Mouse (Mus musculus): ENCODE measurements around the gene Adamts15.

Adamts15 gene

DNA sequence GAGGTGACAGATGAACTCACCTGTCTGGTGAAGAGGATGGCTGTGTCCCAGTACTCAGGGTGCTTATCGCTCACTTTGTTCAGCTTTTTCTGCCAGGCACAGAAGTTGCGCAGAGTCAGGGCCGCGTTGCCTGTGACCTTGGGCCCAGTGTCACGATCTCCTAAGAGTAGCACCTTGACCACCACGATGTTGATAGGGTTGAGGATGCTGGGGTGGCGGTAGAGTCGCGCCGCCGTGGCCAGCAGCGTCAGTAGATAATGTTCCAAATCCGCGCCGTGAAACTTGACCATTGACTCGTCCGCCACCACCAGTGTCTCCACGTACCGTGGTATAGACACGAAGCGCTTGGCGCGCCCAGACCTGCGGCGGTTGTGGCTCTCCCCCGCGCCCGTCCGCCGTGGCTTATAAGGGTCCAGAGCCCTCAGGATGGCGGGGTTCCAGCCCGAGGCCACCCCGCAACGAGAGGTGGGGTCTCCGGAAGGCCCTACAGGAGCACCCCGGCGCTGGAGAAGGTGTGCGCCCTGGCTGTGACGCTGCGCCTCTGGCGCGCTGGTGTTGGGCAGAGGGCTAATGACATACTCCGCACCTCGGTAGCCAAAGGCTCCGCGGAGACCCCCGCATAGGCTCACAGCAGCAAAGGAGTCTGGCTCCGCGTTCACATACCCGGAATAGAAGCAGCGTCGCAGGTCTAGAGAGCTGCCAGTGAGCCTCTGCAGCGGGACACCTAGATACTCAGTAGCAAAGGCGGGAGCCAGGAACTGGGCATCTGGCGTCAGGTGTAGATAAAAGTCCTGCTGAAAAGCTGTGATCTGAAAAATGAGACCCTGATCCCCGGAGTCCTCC is 770 bp downstream of the Adamts15 start:
- DNase-seq (ENCODE audit: low read depth) = no peak

DNA sequence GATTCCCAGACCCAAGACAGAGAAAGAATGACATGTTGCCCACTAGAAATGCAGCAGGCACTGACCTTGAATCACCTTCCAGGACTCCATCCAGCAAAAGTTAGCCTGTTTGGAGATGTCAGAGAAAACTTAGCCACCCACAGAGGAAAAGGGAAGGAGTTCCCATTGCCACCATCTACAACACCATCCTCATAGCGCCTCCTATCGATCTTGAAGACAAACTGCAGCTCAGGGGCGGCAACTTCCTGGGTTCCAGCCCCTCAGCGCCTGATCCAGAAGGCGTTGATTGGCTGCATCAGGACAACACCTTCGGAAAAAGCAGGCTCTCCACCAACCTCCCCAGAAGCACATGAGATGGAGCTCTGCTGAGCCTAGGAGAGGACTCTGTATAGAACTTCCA is 1.5 kb downstream of the Adamts15 start:
- DNase-seq (ENCODE audit: low read depth) = no peak

GRCm38 (mm10) chr9:30919686-30920085 is 2.6 kb downstream of the Adamts15 start:
- DNase-seq (ENCODE audit: low read depth) = no peak

DNA sequence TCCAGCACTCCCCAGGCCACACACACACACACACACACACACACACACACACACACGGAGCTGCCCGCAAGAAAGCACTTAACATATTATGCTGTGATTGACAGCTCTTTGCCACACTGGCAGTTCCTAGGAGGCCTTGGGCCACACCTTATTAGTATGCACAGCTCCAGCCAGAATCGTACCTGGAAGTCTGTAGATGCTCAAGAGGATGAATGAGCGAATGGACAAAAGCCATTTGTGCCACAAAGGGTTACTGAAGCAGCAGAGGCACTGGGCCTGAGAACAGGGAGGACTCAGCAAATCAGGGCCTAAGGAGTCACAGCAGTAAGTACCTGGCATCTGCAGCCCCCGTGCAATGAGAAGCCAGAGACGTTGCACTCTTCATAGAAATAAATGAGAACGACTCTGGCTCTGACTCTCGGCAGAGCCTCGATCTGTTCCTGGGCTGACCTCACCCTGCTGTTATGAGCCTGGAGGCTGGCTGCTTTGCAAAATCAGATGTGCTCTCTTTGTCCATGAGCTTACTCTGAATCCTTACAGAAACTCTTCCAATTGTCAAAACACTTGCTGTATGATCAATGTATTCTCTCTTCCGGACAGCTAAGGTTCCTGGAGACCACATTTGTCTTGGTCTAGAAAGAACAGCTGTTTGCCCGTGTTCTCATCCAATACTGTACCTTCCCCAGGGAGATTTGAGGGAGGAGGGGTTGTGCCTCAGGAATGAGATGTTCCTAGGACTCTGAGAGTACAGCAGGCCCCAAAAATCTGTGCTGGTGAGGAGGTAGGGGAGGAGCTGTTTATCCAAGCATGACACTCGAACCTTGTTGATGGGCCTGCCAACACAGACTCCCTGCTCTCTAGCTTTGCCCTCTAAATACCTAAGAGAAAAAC is 3.5 kb downstream of the Adamts15 start:
- DNase-seq (ENCODE audit: low read depth) = no peak

- DNase-seq (ENCODE audit: low read depth) = no peak
Measured at GRCm38 (mm10) chr9:30916266-30916968, 5.8 kb downstream of the Adamts15 start.

DNA sequence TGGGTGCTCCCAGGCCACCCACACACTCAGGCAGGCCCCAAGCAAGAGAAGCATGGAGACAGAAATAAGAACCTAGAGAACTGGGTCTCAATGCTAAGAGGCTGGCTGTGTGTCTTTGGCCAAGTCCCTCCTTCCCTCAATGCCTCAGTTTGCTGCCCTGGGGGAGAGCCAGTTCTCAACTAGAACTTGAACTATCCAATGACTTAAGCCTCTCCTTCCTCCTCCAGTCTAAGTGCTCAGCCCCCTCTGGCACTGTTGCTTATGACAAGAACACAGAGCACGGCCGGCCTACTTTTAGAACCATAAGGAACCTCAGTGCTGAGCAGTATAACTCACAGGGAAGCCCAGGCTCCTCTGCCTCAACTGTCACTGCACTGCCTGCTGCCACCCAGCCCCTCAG is 8.0 kb downstream of the Adamts15 start:
- no peak for DNase-seq (ENCODE audit: low read depth)

DNA sequence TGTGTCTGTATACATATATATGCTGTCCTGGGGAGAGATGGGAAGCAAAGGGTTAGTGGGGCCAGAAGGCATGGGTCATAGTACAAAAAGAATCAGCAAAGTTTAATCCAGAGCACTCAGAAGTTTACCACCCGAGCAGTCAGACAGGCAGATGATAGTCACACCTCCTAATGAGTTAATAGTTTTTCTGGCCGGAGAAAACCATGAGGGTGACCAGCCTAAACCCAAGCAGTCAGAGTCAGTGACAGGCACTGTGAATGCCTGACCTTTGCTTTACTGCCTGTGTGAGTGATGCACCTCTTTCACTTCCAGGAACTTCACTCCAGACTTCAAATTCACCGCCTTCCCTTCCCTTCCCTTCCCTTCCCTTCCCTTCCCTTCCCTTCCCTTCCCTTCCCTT is 8.8 kb downstream of the Adamts15 start:
- no peak for DNase-seq (ENCODE audit: low read depth)

- DNase-seq (ENCODE audit: low read depth) = no peak
Measured at GRCm38 (mm10) chr9:30912161-30912560, 10.1 kb downstream of the Adamts15 start.

DNA sequence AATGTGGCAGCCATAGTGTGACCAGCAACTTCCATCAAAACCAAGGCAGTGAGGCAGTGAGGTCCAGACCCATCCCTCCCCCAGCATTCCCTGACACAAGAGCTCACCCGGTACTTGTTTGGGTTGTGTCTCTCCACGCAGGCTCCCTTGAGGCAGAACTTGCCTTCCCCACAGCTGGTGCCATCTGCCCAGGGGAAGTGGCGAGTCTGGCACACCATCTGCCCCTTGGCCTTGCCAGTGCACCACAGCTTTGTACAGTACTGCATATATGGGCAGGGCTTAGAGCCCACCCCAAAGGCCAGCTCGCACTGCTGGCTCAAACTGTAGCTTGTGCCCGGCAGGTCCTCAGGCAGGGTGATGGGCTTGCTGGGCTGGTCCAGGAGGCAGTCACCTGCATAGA is 11.8 kb downstream of the Adamts15 start:
- no peak for DNase-seq (ENCODE audit: low read depth)

GRCm38 (mm10) chr9:30908973-30909372 is 13.3 kb downstream of the Adamts15 start:
- no peak for DNase-seq (ENCODE audit: low read depth)

DNA sequence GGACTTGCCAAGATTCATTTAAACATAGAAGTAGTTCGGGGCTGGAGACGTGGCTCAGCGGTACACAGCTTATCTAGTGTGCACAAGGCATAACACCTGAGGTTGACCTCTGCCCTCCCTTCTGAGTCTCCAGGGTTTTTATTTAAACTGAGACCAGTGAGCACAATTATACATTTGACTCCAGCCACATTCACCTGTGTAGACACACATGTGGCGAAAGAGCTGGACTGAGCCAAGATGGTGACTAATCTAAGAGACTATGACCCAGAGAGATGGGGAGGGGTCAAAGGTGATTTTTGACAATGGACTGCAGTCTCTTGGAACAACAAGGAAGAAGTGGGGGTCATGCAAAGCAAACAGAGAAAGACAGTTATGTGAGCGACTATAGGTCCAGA is 14.0 kb downstream of the Adamts15 start:
- DNase-seq (ENCODE audit: low read depth) = no peak

DNA sequence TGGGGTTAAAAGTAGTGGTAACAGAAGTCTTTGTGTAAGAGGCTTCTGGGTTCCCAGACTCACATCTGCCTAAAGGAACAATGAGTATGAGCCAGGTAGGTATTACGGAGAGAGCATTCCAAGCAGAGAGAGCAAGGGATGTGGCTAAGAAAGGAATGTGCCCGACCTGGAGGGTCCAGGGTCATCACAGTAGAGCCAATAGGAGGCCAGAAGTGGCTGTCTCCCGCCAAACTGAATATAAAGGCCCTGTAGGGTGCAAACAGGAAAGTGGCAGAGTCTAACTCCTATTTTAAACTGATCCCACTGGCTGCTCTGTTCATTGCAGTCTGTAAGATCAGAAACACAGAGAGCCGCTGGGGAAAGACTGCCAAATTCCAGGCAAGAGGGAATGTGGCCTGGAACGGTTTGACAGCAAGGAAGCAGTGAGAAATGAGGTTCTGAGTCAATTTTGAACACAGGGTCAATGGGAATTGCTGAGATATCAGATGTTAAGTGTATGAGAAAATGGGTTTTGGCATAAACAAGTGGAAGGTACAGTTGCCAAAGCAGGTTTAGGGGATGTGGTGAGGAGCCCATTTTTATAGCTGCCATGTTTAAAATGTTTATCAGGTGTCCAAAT is 14.5 kb downstream of the Adamts15 start:
- peak; percentile 88 for DNase-seq (ENCODE audit: low read depth)

DNA sequence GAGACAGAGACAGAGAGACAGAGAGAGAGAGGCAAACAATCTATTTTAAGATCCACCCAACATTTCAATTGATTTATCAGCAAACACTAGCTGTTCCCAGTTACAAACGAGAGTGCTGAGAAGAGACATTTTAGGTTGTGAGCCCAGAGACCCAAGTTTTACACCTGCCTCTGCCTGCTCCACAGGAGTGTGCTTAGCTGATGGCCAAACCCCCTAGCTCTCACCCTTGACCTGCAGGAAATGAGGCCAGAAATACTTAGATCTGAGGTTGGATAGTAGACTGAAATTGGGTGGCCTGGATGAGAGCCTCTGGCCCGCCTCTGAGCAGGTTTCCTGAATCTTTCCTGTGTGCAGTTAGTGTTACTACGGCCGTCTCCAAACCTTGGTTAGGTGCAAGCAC is 15.8 kb downstream of the Adamts15 start:
- no peak for DNase-seq (ENCODE audit: low read depth)

DNA sequence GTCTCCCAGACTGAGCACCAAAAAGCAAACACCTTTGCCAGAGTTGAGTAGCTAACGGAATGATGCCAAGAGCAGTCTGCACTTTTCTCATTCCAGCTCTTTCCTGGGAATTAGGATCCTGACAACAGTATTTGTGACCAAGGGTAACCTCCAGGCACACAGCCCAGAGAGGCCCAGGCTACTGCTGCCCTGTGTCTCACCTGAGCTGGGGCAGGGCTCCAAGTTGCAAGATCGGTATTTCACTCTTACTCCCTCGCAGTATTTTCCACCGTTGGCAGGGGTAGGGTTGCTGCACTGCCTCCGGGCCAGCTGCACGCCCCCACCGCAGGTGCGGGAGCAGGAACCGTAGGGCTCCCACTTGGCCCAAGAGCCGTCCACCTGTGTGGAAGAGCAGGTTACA is 16.4 kb downstream of the Adamts15 start:
- no peak for DNase-seq (ENCODE audit: low read depth)

DNA sequence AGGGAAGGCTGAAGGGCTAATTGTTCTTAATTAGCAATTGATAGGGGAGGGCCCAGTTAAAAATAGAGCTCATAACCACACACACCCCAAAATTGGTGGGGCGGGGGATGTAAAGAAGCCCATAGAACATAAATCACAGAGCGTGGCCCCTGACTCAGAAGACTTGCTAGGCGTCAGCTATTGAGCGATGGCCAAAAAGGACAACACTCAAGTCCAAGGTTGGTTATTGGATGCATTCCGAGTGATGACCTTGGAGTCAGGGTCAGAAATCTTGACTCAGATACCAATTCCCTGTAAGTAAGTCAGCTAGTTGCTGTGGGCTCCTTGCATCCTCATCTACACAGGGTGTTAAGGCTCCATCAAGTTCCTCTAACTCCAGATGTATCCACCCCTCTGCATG is 19.0 kb downstream of the Adamts15 start:
- no peak for DNase-seq (ENCODE audit: low read depth)

GRCm38 (mm10) chr9:30902641-30903040 is 19.6 kb downstream of the Adamts15 start:
- no peak for DNase-seq (ENCODE audit: low read depth)

DNA sequence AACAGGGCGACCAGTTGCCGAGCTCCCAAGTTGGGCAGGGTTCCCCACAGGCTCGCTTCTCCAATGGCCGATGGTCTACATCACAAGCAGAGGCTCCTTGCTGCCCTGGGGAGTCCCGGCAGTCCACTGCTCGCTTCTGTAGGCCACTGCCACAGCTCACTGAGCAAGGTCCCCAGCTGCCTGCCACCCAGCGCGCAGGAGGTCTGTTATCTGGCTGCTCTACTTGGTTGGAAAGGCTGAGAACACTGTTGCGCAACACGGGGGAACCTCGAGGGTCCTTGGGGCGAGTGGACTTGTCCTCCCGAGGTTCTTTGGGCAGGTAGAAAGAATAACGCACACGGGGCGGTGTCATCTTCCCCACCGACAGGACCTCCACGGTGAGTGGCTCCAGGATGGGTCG is 20.1 kb downstream of the Adamts15 start:
- DNase-seq (ENCODE audit: low read depth) = no peak

- DNase-seq (ENCODE audit: low read depth) = no peak
Measured at GRCm38 (mm10) chr9:30897169-30897568, 25.1 kb downstream of the Adamts15 start.

GRCm38 (mm10) chr9:30896752-30897151 is 25.5 kb downstream of the Adamts15 start:
- DNase-seq (ENCODE audit: low read depth) = peak; percentile 91

DNA sequence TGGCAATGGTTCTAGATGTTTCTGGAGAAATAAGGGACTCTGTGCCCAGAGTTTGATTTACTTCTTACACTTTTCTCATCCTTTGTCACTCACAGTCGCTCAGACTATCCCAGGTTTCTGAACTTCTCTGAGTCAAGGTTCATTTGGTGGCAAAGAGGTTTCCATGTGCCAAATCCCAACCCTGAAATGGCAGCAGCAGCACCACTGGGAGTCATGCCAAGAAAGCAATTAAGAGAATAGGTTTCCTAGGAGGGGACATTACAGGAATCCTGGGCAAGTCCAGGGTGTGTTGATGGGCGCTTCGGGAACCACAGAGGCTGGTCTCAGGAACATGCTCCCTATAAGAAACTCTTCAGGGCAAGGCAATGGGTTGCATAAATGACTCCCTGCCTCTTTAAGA is 26.6 kb downstream of the Adamts15 start:
- no peak for DNase-seq (ENCODE audit: low read depth)

- DNase-seq (ENCODE audit: low read depth) = no peak
Measured at GRCm38 (mm10) chr9:30886276-30886675, 36.0 kb downstream of the Adamts15 start.

DNA sequence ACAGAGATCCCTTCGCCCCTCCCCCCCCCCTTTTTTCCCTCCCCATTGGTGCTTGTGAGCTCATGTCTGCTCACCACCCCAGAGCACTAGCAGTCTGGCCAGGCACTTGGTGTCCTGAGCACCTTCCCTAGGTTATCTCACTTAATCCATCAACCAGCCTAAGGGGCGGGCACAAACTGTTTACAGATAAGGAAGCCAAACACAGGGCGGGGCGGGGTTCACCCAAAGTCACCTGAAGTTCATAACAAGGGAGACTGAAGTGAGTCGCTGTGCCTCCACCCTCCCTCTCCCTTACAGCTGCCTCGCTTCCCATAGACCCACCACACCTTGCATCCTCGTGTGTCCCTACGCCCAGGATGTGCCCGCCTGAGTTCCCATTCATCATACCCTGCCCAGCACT is 41.7 kb downstream of the Adamts15 start:
- DNase-seq (ENCODE audit: low read depth) = no peak

Measured in fibroblast of lung, adult 2 months (primary cell).